Mouse (Mus musculus): Measurements from ENCODE around the gene G2e3. TPM values are rescaled to one million over a fixed set of nuclear protein-coding genes. Genes with fewer than 3 reads are reported as not detected.

Gene G2e3
- polyA plus RNA-seq, 1 experiment from 2014 or later: 22.9 TPM

Other genes with a start within 250 kb of the G2e3 start
- gene Scfd1, start 29.4 kb downstream of the G2e3 start, polyA plus RNA-seq (2014; fragmentation: Nextera tagmentation; extraction: Ambion mirVana): 75.1 and 76.4 TPM in 2 replicates
- 1.5 and 1.7 TPM in 2 replicates for gene Coch, start 245.3 kb downstream of the G2e3 start, polyA plus RNA-seq (2014; fragmentation: Nextera tagmentation; extraction: Ambion mirVana)